Mouse (Mus musculus): ENCODE measurements around the gene Ccdc151. TPM values are rescaled to one million over a fixed set of nuclear protein-coding genes. Genes with fewer than 3 reads are reported as not detected.

Ccdc151 gene
- total RNA-seq, 2 experiments from 2014 or later = not detected

GRCm38 (mm10) chr9:21947540-21948130 lies 54.8 kb downstream of the Ccdc151 start:
- H3K27ac ChIP-seq = no peak overlapping the region
- TF ChIP-seq CTCF (IDR thresholded peaks at IDR 0.05) = no peak
- H3K4me3 ChIP-seq = no peak overlapping the region
- DNase-seq = no peak
- intact Hi-C loops (cut with DNase I) = no loop called here

- no peak for TF ChIP-seq CTCF (IDR thresholded peaks at IDR 0.05)
- DNase-seq = no peak
- intact Hi-C loops (cut with DNase I) = no loop called here
- Histone ChIP-seq H3K4me3 (no peak overlapping the region), H3K27ac (no peak overlapping the region)
Observed at GRCm38 (mm10) chr9:21944267-21944666, 58.2 kb downstream of the Ccdc151 start.

GRCm38 (mm10) chr9:21943638-21944037 lies 58.8 kb downstream of the Ccdc151 start:
- TF ChIP-seq CTCF (IDR thresholded peaks at IDR 0.05) = no peak
- intact Hi-C loops (cut with DNase I) = no loop called here
- no peak for DNase-seq

GRCm38 (mm10) chr9:21943046-21943445 lies 59.4 kb downstream of the Ccdc151 start:
- DNase-seq = no peak
- TF ChIP-seq CTCF (IDR thresholded peaks at IDR 0.05) = no peak

More at GRCm38 (mm10) chr9:21943638-21944037, 58.8 kb downstream of the Ccdc151 start:
- Histone ChIP-seq H3K4me3 (no peak overlapping the region), H3K27ac (no peak overlapping the region)

More at GRCm38 (mm10) chr9:21943046-21943445, 59.4 kb downstream of the Ccdc151 start:
- Histone ChIP-seq H3K27ac (no peak overlapping the region), H3K4me3 (no peak overlapping the region)
- intact Hi-C loops (cut with DNase I) = no loop called here

Other genes with a start within 250 kb of the Ccdc151 start
- gene Spc24, start 242.3 kb downstream of the Ccdc151 start, total RNA-seq (2021) = under 1 TPM; 0.50 to 0.89 TPM
- gene Kank2, start 203.9 kb downstream of the Ccdc151 start, total RNA-seq (2021) = 10 to 100 TPM; 11.5 to 16.6 TPM
- not detected for gene Angptl8, start 167.1 kb downstream of the Ccdc151 start, total RNA-seq (2021)
- gene Dock6, start 150.0 kb downstream of the Ccdc151 start, total RNA-seq (2021) = 10 to 100 TPM in 1 of 2 experiments, 1 to 10 TPM in 1; 9.4 to 10.5 TPM
- 1 to 10 TPM; 2.6 to 3.5 TPM for gene Rab3d, start 84.4 kb downstream of the Ccdc151 start, total RNA-seq (2021)
- 1 to 10 TPM in 1 of 2 experiments, under 1 TPM in 1; 0.66 to 1.1 TPM for gene Ccdc159, start 75.2 kb downstream of the Ccdc151 start, total RNA-seq (2021)
- 10 to 100 TPM; 11.6 to 11.8 TPM for gene Tmem205, start 75.1 kb downstream of the Ccdc151 start, total RNA-seq (2021)
- under 1 TPM; 0.36 to 0.98 TPM for gene Plppr2, start 65.6 kb downstream of the Ccdc151 start, total RNA-seq (2021)
- gene Swsap1, start 46.9 kb downstream of the Ccdc151 start, total RNA-seq (2021) = 1 to 10 TPM; 1.7 to 3.1 TPM
- under 1 TPM; 0.23 to 0.25 TPM for gene Epor, start 39.1 kb downstream of the Ccdc151 start, total RNA-seq (2021)
- under 1 TPM; 0.28 to 0.69 TPM for gene Rgl3, start 13.2 kb downstream of the Ccdc151 start, total RNA-seq (2021)
- gene Prkcsh, start 172 bp upstream of the Ccdc151 start, total RNA-seq (2021) = 10 to 100 TPM; 27.8 to 32.6 TPM
- gene Elavl3, start 49.4 kb upstream of the Ccdc151 start, total RNA-seq (2021) = not detected
- gene Gm49318, start 68.6 kb upstream of the Ccdc151 start, total RNA-seq (2021) = not detected
- gene Zfp653, start 68.7 kb upstream of the Ccdc151 start, total RNA-seq (2021) = 1 to 10 TPM; 4.3 to 4.4 TPM
- 10 to 100 TPM; 84.5 to 96.6 TPM for gene Ecsit, start 82.8 kb upstream of the Ccdc151 start, total RNA-seq (2021)
- gene Cnn1, start 96.6 kb upstream of the Ccdc151 start, total RNA-seq (2021) = 1 to 10 TPM; 3.0 to 3.5 TPM
- 10 to 100 TPM; 35.0 to 39.5 TPM for gene Elof1, start 114.5 kb upstream of the Ccdc151 start, total RNA-seq (2021)
- gene Acp5, start 133.1 kb upstream of the Ccdc151 start, total RNA-seq (2021) = 1 to 10 TPM in 1 of 2 experiments, under 1 TPM in 1; 0.23 to 1.5 TPM
- 10 to 100 TPM; 34.7 to 41.3 TPM for gene Pigyl, start 154.2 kb upstream of the Ccdc151 start, total RNA-seq (2021)
- not detected for gene Zfp872, start 185.5 kb upstream of the Ccdc151 start, total RNA-seq (2021)
- 1 to 10 TPM; 7.0 to 7.2 TPM for gene Zfp809, start 223.1 kb upstream of the Ccdc151 start, total RNA-seq (2021)